Mouse (Mus musculus) left cerebral cortex, adult 2 months (tissue): ENCODE results near the gene Acvr2b. TPM values are rescaled to one million over a fixed set of nuclear protein-coding genes. Genes with fewer than 3 reads are reported as not detected.
A peak's percentile ranks its signal among the peaks of the same experiment; 100 is the strongest.

Experiments
- DNase-seq, 2 experiments: peaks; one replicate each; pipeline ENCODE4 v3.0.0; 2021 to 2022; ENCODE audit warnings: low spot score in 2 of 2, mixed read lengths in 1 of 2; ENCODE audit errors: extremely low spot score in 1 of 2
- H3K27ac ChIP-seq: fragments of 200-600 bp; 2 replicates; pipeline ENCODE4 v1.8.1; 2022
- H3K4me3 ChIP-seq: fragments of 200-600 bp; 2 replicates; pipeline ENCODE4 v1.8.1; 2022
- CTCF ChIP-seq: fragments of 200-600 bp; IDR thresholded peaks from 2 replicates; pipeline ENCODE4 v1.8.1; 2022; ENCODE audit warnings: antibody characterized with exemption, mild to moderate bottlenecking, moderate library complexity
- intact Hi-C: fragments of 180-260 bp; cut with DNase I; formaldehyde crosslinking; loops from one replicate; pipeline ENCODE4 v1.15.1; 2025
- total RNA-seq, 2 experiments: library from RNA; stranded (reverse); gene quantifications; 2 replicates each; pipeline ENCODE4 v1.2.3; 2021

Acvr2b gene
- total RNA-seq, 2 experiments from 2014 or later = 16.9 to 19.1 TPM

DNA sequence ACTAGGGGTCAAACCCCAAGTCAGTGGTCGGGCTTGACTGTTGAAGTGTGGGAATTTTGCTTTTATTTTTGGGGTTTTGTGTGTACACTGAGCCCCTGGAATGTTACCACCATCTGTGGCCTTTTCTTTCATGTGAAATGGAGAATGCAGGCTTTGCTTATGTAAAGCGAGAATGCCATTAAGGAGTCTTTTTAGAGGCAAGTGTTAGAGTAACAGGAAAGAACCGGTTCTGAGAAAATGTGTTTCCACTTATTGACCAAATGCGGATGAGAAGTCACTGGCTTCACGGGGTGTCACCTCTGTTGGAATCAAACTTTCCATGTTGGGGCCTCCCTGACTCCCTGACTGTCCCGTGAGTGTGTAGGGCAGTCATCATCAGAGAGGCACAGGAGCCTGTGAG is 26.4 kb upstream of the Acvr2b start:
- H3K27ac ChIP-seq = no peak overlapping the region
- no peak for TF ChIP-seq CTCF
- intact Hi-C loops = no loop called here
- H3K4me3 ChIP-seq = no peak overlapping the region
- DNase-seq = no peak

DNA sequence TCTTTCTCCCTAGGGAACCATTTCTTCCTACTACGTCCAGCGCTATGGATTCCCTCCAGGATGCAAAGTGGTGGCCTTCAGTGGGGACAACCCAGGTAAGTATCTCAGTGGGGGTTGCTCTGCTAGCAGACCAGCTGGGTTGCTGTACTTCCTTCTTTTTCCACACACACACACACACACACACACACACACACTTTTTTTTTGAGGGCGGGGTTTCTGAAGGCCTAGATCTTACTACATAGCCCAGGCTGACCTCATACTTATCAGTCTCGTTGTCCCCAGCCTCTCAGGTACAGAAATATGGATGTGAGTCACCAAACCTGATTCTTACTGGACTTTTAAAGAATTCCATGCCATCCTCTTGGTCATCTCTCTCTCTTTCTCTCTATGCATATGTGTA is 23.7 kb upstream of the Acvr2b start:
- H3K4me3 ChIP-seq = no peak overlapping the region
- intact Hi-C loops = no loop called here
- DNase-seq = no peak
- no peak for TF ChIP-seq CTCF
- H3K27ac ChIP-seq = no peak overlapping the region

DNA sequence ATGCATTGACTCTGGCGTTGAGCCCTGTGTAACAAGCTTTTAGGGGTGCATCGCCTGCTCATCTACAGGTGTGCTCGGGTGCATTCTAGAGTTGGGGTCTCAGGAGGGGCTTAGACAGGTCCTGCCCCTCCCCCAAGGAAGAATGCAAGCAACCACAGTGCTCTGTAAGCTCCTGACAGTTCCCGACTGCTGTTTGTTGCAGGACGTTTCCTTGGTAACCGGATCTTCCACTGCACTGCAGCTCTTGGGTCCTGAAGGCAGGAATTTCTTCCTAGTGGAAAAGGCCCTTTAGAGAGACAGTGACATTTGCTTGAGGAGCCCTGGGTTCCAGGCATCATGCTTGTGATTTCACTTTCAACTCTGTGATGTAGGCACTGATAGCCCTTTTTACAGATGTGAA is 19.3 kb upstream of the Acvr2b start:
- intact Hi-C loops = no loop called here
- peak in 1 of 2 experiments; percentile 26 for DNase-seq
- no peak overlapping the region for H3K27ac ChIP-seq
- no peak overlapping the region for H3K4me3 ChIP-seq
- TF ChIP-seq CTCF = no peak

DNA sequence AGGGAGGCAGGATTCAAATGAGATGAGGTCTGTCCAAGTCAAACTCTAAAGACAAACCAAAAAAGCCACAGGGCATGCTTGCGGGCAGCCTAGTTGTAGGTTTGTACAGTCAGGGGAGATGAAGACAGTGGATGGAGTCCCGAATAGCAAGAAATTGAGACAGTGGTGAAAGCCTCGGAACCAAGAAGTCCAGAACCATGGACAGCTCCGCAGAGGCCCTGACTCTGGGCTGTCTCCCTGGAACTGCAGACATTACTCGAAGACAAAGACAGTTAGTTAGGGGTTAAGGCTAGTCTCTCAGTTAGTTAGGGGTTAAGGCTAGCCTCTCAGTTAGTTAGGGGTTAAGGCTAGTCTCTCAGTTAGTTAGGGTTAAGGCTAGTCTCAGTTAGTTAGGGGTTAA is 13.0 kb upstream of the Acvr2b start:
- H3K27ac ChIP-seq = no peak overlapping the region
- TF ChIP-seq CTCF = no peak
- intact Hi-C loops = no loop called here

DNA sequence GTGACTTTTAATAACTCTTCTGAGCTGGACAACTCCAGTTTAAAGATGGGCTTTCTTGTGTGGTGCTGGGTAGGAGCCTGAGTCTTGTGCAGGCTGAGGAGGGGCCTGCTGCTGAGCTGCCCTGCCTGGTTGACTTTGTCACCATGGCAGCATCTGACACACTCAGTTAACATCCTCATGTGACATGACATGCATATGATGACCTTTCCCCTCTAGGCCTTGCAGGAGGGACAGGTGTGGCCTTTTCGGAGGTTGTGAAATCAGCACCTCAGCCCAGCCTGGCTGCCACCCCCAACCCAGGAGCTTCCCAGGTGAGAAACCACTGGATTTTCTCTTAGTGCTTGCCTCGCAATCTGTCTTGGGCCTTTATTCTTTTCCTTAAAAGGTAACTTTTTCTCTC is 11.7 kb upstream of the Acvr2b start:
- H3K27ac ChIP-seq = no peak overlapping the region
- no peak for TF ChIP-seq CTCF
- no peak for DNase-seq
- intact Hi-C loops = no loop called here
- no peak overlapping the region for H3K4me3 ChIP-seq

More for the DNA sequence above, 13.0 kb upstream of the Acvr2b start:
- DNase-seq = no peak
- H3K4me3 ChIP-seq = no peak overlapping the region

DNA sequence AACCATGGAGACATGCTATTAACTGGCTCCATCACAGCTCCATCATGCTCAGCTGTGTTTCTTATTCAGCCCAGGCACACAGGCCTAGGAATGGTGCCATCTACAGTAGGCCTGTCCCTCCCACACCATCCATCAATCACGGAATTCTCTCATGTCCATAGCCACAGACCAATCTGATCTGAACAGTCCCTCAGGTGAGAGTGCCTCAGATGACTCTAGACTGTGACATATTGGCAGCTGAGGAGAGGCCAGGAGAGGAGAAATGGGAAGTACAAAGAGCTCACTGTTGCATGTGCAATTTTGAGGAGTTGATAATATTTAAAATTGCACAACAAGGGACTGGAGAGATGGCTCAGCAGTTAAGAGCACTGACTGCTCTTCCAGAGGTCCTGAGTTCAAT is 7.1 kb upstream of the Acvr2b start:
- no peak overlapping the region for H3K4me3 ChIP-seq
- H3K27ac ChIP-seq = no peak overlapping the region
- no peak for TF ChIP-seq CTCF
- intact Hi-C loops = no loop called here
- DNase-seq = no peak

DNA sequence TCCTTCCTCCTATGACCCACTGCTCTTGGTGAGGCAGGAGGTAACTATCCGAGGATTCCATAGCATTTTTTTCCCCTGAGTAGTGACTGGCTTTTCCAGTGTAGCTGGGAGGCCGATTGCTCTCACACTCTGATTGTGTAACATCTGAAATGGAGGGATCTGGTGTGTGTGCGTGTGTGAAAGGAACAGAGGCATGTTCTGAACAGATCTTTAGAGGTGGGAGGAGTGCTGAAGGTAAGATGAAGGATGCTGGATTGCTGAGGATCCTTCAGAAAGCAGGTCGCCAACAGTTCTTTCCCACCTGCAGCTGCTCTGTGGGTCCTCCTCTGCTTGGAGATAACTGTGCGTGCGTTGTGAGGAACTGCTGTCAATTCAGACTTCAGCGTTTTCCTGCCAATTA is 567 bp upstream of the Acvr2b start:
- DNase-seq = peak in 1 of 2 experiments; percentile 26
- peak overlapping the region; percentile 87 for H3K27ac ChIP-seq
- intact Hi-C loops = loop anchor here (5.0 kb wide), 1 partner anchor 59 kb away; the partner anchor contains the start of gene Myd88
- TF ChIP-seq CTCF = no peak
- peak overlapping the region; percentile 82 for H3K4me3 ChIP-seq

DNA sequence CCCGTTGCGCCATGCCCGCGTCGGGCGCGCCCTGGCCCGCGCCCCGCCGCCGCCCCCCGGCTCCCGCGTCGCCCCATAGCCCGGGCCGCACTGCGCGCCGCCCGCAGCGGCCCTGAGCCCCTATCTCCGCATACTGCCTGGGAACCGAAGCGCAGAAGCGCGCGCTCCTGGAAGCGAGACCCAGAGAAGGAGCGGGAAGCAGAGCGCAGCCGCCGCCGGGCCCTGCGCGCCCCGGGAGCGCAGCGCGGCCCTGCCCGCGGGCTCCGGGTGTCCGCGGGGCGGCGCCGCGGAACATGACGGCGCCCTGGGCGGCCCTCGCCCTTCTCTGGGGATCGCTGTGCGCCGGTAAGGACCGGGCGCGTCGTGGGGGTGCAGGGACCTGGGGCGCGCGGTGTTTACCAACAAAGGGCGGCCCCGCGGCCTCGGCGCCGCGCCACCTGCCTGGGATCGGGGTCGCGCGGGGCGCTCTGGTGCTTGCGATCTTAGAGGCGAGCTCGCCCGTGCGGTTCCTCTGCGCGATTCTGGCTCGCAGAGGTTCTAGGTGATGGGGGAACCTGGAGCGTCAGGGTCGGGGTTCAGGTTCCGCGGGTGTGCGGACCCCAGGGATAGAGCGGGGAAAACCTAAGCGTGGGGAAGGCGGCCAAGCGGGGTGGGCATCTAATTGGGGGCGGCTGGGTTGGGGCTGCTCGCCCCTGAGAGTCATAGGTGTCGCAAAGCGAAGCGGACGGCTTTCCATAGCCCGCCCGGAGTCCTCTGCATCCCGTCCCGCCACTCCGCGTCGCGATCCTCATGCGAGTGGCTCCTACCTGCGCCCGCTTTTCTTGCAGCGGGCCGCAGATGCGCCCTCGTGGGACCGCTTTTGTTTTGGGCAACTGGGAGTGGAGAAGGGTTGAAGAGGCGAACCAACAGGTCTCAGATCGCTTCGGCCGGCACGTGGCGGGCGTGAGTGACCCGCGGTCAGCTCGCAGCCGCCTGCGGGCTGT is 626 bp downstream of the Acvr2b start:
- no peak; the same call in none of the 2 replicates for TF ChIP-seq CTCF
- H3K27ac ChIP-seq = peak overlapping the region; percentile 87
- peak overlapping the region; percentile 82 for H3K4me3 ChIP-seq
- DNase-seq = peak; percentile 53 to 55
- intact Hi-C loops = loop anchor here (1.0 to 5.0 kb wide), 3 partner anchors 28 to 60 kb away; partner anchors contain the start of genes Myd88 and Xylb

DNA sequence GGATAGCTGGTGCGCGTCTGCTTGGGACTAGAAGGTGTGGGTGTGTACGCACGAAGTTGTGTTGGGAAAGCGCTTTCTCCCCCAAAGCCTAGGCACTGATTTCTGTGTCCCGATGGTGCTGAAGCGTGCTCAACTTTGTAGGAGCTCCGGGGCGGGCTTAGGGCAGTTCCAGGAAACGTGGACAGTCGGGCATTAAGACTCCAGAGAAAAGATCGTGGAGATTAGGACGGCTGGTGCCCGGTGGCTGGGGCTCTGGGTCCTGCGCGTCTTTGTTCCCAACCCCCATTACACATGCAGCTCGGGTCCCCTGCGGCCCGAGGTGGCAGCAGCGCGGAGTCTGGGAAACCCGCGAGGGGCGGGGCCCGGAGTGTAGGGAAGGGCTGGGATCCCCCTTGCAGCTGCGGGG is 1.3 kb downstream of the Acvr2b start:
- TF ChIP-seq CTCF = no peak; the same call in 1 of the 2 replicates
- peak overlapping the region; percentile 82 for H3K4me3 ChIP-seq
- intact Hi-C loops = loop anchor here (2.0 to 5.0 kb wide), 2 partner anchors 46 to 61 kb away; partner anchors contain the start of genes Myd88 and Xylb
- H3K27ac ChIP-seq = peak overlapping the region; percentile 87
- peak; percentile 26 to 38 for DNase-seq

DNA sequence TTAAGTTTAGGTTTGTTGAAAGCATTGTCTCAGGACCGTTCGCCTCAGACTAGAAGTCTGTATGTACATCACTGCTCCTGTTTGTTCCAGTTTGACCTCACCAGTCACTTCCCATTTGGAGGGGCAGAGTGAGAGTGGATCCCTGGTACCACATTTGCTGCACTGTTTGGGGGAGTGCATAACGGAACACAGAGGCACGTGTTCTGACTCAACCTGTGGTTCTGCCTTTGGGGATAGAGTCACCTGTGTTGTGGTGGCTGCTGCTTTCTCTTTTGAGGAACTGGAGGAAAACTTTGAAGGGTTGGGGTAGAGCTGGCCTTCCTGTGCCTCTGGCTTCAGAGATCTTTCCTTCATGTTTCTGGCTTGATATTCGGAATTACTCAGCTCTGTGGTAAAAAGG is 2.2 kb downstream of the Acvr2b start:
- no peak overlapping the region for H3K27ac ChIP-seq
- no peak for DNase-seq
- TF ChIP-seq CTCF = no peak
- intact Hi-C loops = loop anchor here (5.0 kb wide), 1 partner anchor 62 kb away; the partner anchor contains the start of gene Myd88
- no peak overlapping the region for H3K4me3 ChIP-seq

DNA sequence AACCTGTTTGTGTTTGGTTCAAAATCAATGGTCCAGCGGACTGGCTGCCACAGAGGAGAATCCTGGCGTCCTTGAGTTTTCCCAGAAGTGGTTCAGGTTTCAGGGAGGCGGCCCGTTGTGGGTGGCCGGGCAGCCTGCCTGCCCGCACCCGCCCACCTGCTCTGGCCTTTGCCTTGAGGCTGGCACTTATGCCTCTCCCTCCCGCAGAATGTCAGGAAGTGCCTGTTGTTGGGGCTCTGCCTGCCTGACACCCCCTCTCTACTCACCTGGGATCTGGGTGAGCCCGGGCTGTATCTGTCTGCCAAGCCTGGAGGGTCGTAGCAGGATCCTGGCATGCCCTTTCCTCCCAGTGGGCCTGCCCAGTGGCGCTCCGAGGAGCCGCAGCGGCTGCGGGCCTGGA is 6.0 kb downstream of the Acvr2b start:
- no peak for TF ChIP-seq CTCF
- H3K4me3 ChIP-seq = no peak overlapping the region
- no peak for DNase-seq
- H3K27ac ChIP-seq = no peak overlapping the region
- intact Hi-C loops = no loop called here

DNA sequence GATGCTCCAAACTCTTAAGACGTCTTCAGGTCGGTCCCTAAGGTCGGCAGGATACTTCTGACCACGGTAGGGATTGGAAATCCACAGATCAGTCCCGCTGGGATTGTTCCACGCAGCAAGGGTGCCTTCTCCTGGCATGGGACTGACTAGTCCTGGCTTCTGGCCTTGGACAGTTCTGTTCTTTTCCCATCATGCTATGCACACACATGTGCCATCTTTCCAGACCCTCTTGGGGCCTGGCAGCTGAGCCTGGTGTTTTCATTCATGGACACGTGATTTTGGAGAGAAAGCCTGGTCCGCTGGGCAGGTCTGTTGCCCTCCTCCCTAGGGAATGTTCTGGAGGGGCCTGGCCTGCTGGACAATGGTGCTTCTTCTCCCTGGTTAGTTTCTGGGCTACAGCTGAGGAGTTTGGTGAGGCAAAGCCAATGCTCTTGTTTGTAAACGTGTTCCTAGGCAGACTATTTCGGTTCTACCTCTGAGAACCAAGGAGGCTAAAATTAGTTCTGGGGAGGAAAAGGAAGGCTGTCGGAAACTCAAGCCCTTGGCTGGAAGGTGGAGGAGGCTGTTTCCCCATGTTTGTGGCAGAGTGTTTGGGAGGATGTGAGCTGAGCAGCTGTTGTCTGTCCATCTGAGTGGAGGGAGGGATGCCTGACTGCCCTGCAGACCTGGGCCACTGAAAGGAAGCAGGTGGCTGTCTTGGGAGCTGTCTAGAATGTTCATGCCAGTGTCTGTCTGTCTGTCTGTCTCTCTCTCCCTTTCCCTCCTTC is 7.2 kb downstream of the Acvr2b start:
- intact Hi-C loops = no loop called here
- DNase-seq = no peak
- H3K4me3 ChIP-seq = no peak overlapping the region
- TF ChIP-seq CTCF = no peak
- peak overlapping the region; percentile 7; the same call in 1 of the 2 replicates for H3K27ac ChIP-seq
